Mouse (Mus musculus): ENCODE data around the gene Fam184b.

DNA sequence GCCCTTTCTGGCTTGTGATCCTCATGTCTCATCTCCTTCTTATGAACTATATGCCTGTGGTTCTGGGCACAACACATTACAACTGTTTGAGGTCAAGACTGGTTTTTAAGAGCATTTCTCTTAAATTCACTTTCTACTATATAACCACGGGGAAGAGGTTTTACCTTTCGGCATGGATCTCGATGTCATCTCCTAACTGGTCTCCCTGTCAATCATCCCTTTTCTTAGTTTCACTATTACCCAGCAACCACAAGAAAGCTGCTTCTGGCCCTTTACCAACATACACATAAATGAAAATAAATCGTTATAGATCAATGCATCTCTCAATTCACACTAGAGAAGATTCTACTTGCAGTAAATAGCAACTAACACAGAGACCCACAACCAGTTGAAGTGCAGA is 104.2 kb downstream of the Fam184b start:
- TF ChIP-seq CTCF (IDR thresholded peaks at IDR 0.05; ENCODE audit: borderline replicate concordance, extremely low read depth, insufficient read depth, insufficient read length) = no peak
- no peak for TF ChIP-seq POLR2A (IDR thresholded peaks at IDR 0.05; ENCODE audit: borderline replicate concordance, extremely low read depth, insufficient read depth, insufficient read length, poor library complexity, severe bottlenecking)
